Mouse (Mus musculus) adrenal gland, postnatal 14 days (tissue): ENCODE results near the gene Them5. TPM values are rescaled to one million over a fixed set of nuclear protein-coding genes. Genes with fewer than 3 reads are reported as not detected.

Experiments
- total RNA-seq: library from RNA; stranded (reverse); gene quantifications from 2 replicates; pipeline ENCODE4 v1.2.3, GENCODE M21; 2021

Them5 gene
- total RNA-seq, 1 experiment from 2014 or later = not detected

Other genes with a start within 250 kb of the Them5 start
- gene Gm10696, start 163.9 kb upstream of the Them5 start, total RNA-seq = not detected in 2 replicates
- not detected in 2 replicates for gene Gm5286, start 145.4 kb upstream of the Them5 start, total RNA-seq
- not detected in 2 replicates for gene Gm4778, start 78.1 kb upstream of the Them5 start, total RNA-seq
- gene Them4, start 32.0 kb upstream of the Them5 start, total RNA-seq = 9.9 and 10.2 TPM in 2 replicates
- gene C2cd4d, start 20.3 kb downstream of the Them5 start, total RNA-seq = 0.41 and 0.56 TPM in 2 replicates
- 21.3 and 26.3 TPM in 2 replicates for gene Rorc, start 30.7 kb downstream of the Them5 start, total RNA-seq
- gene Lingo4, start 56.4 kb downstream of the Them5 start, total RNA-seq = 0.44 and 0.83 TPM in 2 replicates
- gene Tdrkh, start 71.2 kb downstream of the Them5 start, total RNA-seq = 10.7 and 10.9 TPM in 2 replicates
- 87.6 and 87.8 TPM in 2 replicates for gene Mrpl9, start 101.2 kb downstream of the Them5 start, total RNA-seq
- gene Oaz3, start 101.8 kb downstream of the Them5 start, total RNA-seq = not detected in 2 replicates
- gene Celf3, start 136.2 kb downstream of the Them5 start, total RNA-seq = 21.8 and 28.1 TPM in 2 replicates
- 4.0 and 4.4 TPM in 2 replicates for gene Riiad1, start 138.2 kb downstream of the Them5 start, total RNA-seq
- 35.7 and 37.5 TPM in 2 replicates for gene Snx27, start 240.6 kb downstream of the Them5 start, total RNA-seq